Mouse (Mus musculus) liver, embryonic 14.5 days (tissue): ENCODE measurements around the gene Hcst. TPM values are rescaled to one million over a fixed set of nuclear protein-coding genes. Genes with fewer than 3 reads are reported as not detected.

Source experiments
- ATAC-seq: fragments of 200-750 bp; cut with Nextera tagmentation; 2 replicates; pipeline ENCODE4 v1.8.0; 2017; ENCODE audit warnings: moderate number of reproducible peaks, mild to moderate bottlenecking, moderate library complexity; ENCODE audit not compliant: insufficient read depth
- DNase-seq, 3 experiments: peaks; one replicate each; pipeline ENCODE4 v3.0.0-alpha.2; 2012 to 2013; ENCODE audit warnings: low read depth in 3 of 3, low spot score in 3 of 3
- H3K27ac ChIP-seq: fragments of 300-500 bp; sonication (generic); 2 replicates; pipeline ENCODE4 v1.5.1; 2014; ENCODE audit warnings: moderate library complexity, mild to moderate bottlenecking, control low read depth, inconsistent platforms
- H3K27me3 ChIP-seq: fragments of 300-500 bp; sonication (generic); 2 replicates; pipeline ENCODE4 v1.6.1; 2014; ENCODE audit warnings: mild to moderate bottlenecking, low read length, moderate library complexity; ENCODE audit not compliant: control insufficient read depth, insufficient read depth
- H3K36me3 ChIP-seq: fragments of 300-500 bp; sonication (generic); replicated peaks from 2 replicates; pipeline ENCODE4 v1.6.1; 2014; ENCODE audit warnings: low read depth; ENCODE audit not compliant: control insufficient read depth, insufficient read depth
- H3K4me1 ChIP-seq, 2 experiments: fragments of 200-500 bp in 1 of 2; fragments of 300-500 bp in 1 of 2; sonication (generic) in 1 of 2; replicated peaks; 2 replicates each; pipeline ENCODE4 v1.6.1; 2012 to 2014; ENCODE audit warnings: antibody characterized with exemption in 1 of 2, inconsistent platforms in 1 of 2, low read length in 1 of 2; ENCODE audit not compliant: control insufficient read depth in 2 of 2, insufficient read depth in 2 of 2
- H3K4me2 ChIP-seq: fragments of 300-500 bp; sonication (generic); 2 replicates; pipeline ENCODE4 v1.6.1; 2014; ENCODE audit warnings: low read depth, mild to moderate bottlenecking, control low read depth, moderate library complexity
- H3K4me3 ChIP-seq, 2 experiments: fragments of 200-500 bp in 1 of 2; fragments of 300-500 bp in 1 of 2; sonication (generic) in 1 of 2; 2 replicates each; pipeline ENCODE4 v1.5.1; 2012 to 2014; ENCODE audit warnings: low read depth in 2 of 2, low read length in 2 of 2, mild to moderate bottlenecking in 2 of 2, control low read depth in 1 of 2, inconsistent platforms in 1 of 2, moderate library complexity in 1 of 2; ENCODE audit not compliant: insufficient read depth in 1 of 2
- H3K9ac ChIP-seq: fragments of 300-500 bp; sonication (generic); replicated peaks from 2 replicates; pipeline ENCODE4 v1.6.1; 2014; ENCODE audit warnings: mild to moderate bottlenecking, control low read depth, moderate library complexity
- H3K9me3 ChIP-seq: fragments of 300-500 bp; sonication (generic); 2 replicates; pipeline ENCODE4 v1.6.1; 2016; ENCODE audit warnings: low read length, mixed read lengths; ENCODE audit not compliant: control insufficient read depth
- CTCF ChIP-seq: IDR thresholded peaks from 2 replicates; pipeline ENCODE4 v1.5.1; 2016; ENCODE audit warnings: antibody characterized with exemption, low read depth, control low read depth
- EP300 ChIP-seq: IDR thresholded peaks from 2 replicates; pipeline ENCODE4 v1.6.1; 2016; ENCODE audit warnings: antibody characterized with exemption, low read depth
- WGBS: fragments of 180-500 bp; shearing (Covaris S2); extraction: QIAGEN DNeasy Blood & Tissue Kit; methylation state at CpG from one replicate; pipeline ENCODE4 v1.1.7; 2014; ENCODE audit not compliant: insufficient replicate concordance; 5-methylcytosine and 5-hydroxymethylcytosine counted together
- polyA plus RNA-seq, 2 experiments: library from polyadenylated mRNA; depleted of rRNA in 1 of 2; stranded (reverse) in 1 of 2; unstranded in 1 of 2; fragments of >200 nt; fragmentation: Nextera tagmentation in 1 of 2; extraction: Ambion mirVana in 1 of 2; gene quantifications; 2 replicates each; pipeline versions ENCODE4 v1.2.1 to v1.2.3; 2012 to 2014

Gene Hcst
- polyA plus RNA-seq, 2 experiments = 3.3 to 4.9 TPM

DNA sequence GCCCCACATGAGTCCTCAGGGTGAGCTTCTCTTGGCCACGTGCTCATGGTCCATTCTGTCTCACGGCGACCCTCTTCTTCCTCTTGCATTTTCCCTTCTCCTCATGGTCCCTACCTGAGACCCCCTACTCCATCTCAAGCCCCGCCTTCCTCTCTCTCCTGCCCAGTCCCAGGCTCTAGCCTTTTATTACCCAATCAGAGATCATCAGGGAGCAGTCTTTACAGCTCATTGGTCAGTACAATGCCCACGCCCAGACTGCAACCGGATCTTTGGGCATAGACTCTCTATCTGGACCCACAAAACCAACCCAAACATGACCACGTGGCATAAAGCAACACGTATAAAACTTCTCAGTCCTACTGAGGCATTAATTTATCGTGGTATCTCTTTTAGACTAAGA, 35.5 kb downstream of the Hcst start:
- Histone ChIP-seq H3K27ac (no peak overlapping the region), H3K4me3 (no peak overlapping the region), H3K27me3 (no peaks in the 10 kb centered on the region), H3K9me3 (no peaks in the 10 kb centered on the region), H3K9ac (no peak overlapping the region), H3K4me2 (no peak overlapping the region), H3K4me1 (no peaks in the 10 kb centered on the region), H3K36me3 (no peaks in the 10 kb centered on the region)
- no peak for TF ChIP-seq EP300
- no peak for TF ChIP-seq CTCF
- no peak for ATAC-seq
- no peak for DNase-seq
- WGBS = 63% methylated on average over 9 of the region's 9 CpGs

DNA sequence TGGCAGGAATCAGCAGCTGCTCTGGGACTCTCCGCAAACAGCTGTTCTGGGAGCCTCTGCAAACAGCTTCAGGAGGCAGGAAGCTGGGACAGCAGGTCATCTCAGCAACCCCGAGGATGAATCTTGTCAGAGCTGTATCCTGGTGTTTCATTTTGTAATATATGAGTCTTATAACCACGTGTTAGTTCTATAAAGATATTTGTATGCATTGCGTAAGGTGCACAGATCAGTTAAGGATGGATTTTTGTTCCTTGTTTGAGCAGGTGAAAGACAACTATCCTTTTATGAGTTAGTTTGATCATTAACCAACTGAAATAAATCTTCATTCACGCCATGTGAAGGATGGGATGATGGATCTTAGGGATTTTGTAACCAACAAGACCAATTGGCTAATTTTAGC, 39.6 kb downstream of the Hcst start:
- no peak overlapping the region for H3K27ac ChIP-seq
- H3K36me3 ChIP-seq = no peaks in the 10 kb centered on the region
- TF ChIP-seq CTCF (no peak), EP300 (no peak)
- no peaks in the 10 kb centered on the region for H3K9me3 ChIP-seq
- no peak overlapping the region for H3K9ac ChIP-seq
- no peak overlapping the region for H3K4me2 ChIP-seq
- no peak overlapping the region for H3K4me3 ChIP-seq
- no peaks in the 10 kb centered on the region for H3K4me1 ChIP-seq
- 43% methylated on average over 5 of the region's 5 CpGs for whole genome bisulfite sequencing
- DNase-seq (no peak), ATAC-seq (no peak)
- no peaks in the 10 kb centered on the region for H3K27me3 ChIP-seq

DNA sequence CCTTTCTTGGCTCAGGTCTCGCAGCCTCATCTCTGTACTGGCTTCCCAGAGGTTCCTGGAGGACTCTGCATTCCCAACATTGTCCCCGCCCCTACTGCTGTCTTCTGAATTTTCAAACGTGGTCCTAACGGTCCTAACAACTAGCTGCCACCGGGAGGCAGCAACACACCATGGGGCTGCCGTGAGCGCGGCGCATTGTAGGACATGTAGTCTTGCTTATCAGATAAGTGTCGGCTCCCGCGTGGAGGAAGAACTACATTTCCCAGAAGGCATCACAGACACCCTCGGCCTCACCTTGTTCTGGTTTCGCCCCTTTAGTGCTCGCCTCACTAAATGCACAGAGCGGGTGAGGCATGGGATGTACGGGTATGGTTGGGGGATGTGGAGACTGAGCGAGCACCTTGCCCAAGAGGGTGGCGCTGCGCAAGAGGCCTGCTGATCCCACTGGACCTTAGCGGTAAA, 46.1 kb downstream of the Hcst start:
- Histone ChIP-seq H3K4me1 (no peaks in the 10 kb centered on the region), H3K27ac (no peak overlapping the region), H3K9me3 (no peaks in the 10 kb centered on the region), H3K36me3 (no peaks in the 10 kb centered on the region), H3K4me2 (peak overlapping the region; percentile 72), H3K9ac (no peak overlapping the region; the same call in 1 of the 2 replicates), H3K27me3 (no peaks in the 10 kb centered on the region), H3K4me3 (peak overlapping the region; percentile 51 to 53)
- ATAC-seq (peak; percentile 98), DNase-seq (peak; percentile 78 to 82 (median 79))
- TF ChIP-seq EP300 (no peak), CTCF (peak; percentile 94)
- WGBS = 1% methylated on average over 21 of the region's 21 CpGs

Other genes starting within 250 kb of the Hcst start
Only the 30 nearest of the 34 such genes appear.
- 71.8 and 72.4 TPM in 2 replicates for gene Polr2i, start 187.9 kb downstream of the Hcst start, polyA plus RNA-seq (2012; rRNA removed)
- 59.2 and 61.1 TPM in 2 replicates for gene Polr2i, start 187.9 kb downstream of the Hcst start, polyA plus RNA-seq (2014; fragmentation: Nextera tagmentation; extraction: Ambion mirVana)
- gene Tbcb, start 187.6 kb downstream of the Hcst start, polyA plus RNA-seq (2012; rRNA removed) = 13.1 and 24.4 TPM in 2 replicates
- gene Tbcb, start 187.6 kb downstream of the Hcst start, polyA plus RNA-seq (2014; fragmentation: Nextera tagmentation; extraction: Ambion mirVana) = 44.8 and 47.1 TPM in 2 replicates
- not detected in 2 replicates for gene Ovol3, start 184.1 kb downstream of the Hcst start, polyA plus RNA-seq (2012; rRNA removed)
- not detected in 2 replicates for gene Ovol3, start 184.1 kb downstream of the Hcst start, polyA plus RNA-seq (2014; fragmentation: Nextera tagmentation; extraction: Ambion mirVana)
- 0.03 TPM in 1 of 2 replicates, not detected in the other for gene Thap8, start 139.8 kb downstream of the Hcst start, polyA plus RNA-seq (2012; rRNA removed)
- gene Thap8, start 139.8 kb downstream of the Hcst start, polyA plus RNA-seq (2014; fragmentation: Nextera tagmentation; extraction: Ambion mirVana) = not detected in 2 replicates
- 12.4 and 14.0 TPM in 2 replicates for gene Wdr62, start 139.4 kb downstream of the Hcst start, polyA plus RNA-seq (2012; rRNA removed)
- 7.5 and 8.8 TPM in 2 replicates for gene Wdr62, start 139.4 kb downstream of the Hcst start, polyA plus RNA-seq (2014; fragmentation: Nextera tagmentation; extraction: Ambion mirVana)
- gene Clip3, start 128.1 kb downstream of the Hcst start, polyA plus RNA-seq (2012; rRNA removed) = 1.0 and 2.1 TPM in 2 replicates
- 0.71 and 0.86 TPM in 2 replicates for gene Clip3, start 128.1 kb downstream of the Hcst start, polyA plus RNA-seq (2014; fragmentation: Nextera tagmentation; extraction: Ambion mirVana)
- 13.8 and 18.6 TPM in 2 replicates for gene Alkbh6, start 111.1 kb downstream of the Hcst start, polyA plus RNA-seq (2012; rRNA removed)
- gene Alkbh6, start 111.1 kb downstream of the Hcst start, polyA plus RNA-seq (2014; fragmentation: Nextera tagmentation; extraction: Ambion mirVana) = 16.0 and 19.5 TPM in 2 replicates
- gene Syne4, start 105.0 kb downstream of the Hcst start, polyA plus RNA-seq (2012; rRNA removed) = 11.1 and 12.0 TPM in 2 replicates
- 7.0 and 7.6 TPM in 2 replicates for gene Syne4, start 105.0 kb downstream of the Hcst start, polyA plus RNA-seq (2014; fragmentation: Nextera tagmentation; extraction: Ambion mirVana)
- 0.11 and 0.19 TPM in 2 replicates for gene E130208F15Rik, start 98.1 kb downstream of the Hcst start, polyA plus RNA-seq (2012; rRNA removed)
- gene E130208F15Rik, start 98.1 kb downstream of the Hcst start, polyA plus RNA-seq (2014; fragmentation: Nextera tagmentation; extraction: Ambion mirVana) = not detected in 2 replicates
- 3.8 and 5.1 TPM in 2 replicates for gene Sdhaf1, start 96.0 kb downstream of the Hcst start, polyA plus RNA-seq (2012; rRNA removed)
- gene Sdhaf1, start 96.0 kb downstream of the Hcst start, polyA plus RNA-seq (2014; fragmentation: Nextera tagmentation; extraction: Ambion mirVana) = 6.7 and 7.0 TPM in 2 replicates
- 1.4 and 1.7 TPM in 2 replicates for gene Lrfn3, start 57.1 kb downstream of the Hcst start, polyA plus RNA-seq (2012; rRNA removed)
- gene Lrfn3, start 57.1 kb downstream of the Hcst start, polyA plus RNA-seq (2014; fragmentation: Nextera tagmentation; extraction: Ambion mirVana) = 0.79 and 1.2 TPM in 2 replicates
- gene Tyrobp, start 6.1 kb downstream of the Hcst start, polyA plus RNA-seq (2012; rRNA removed) = 78.3 and 95.0 TPM in 2 replicates
- 105 and 113 TPM in 2 replicates for gene Tyrobp, start 6.1 kb downstream of the Hcst start, polyA plus RNA-seq (2014; fragmentation: Nextera tagmentation; extraction: Ambion mirVana)
- 0.92 and 1.2 TPM in 2 replicates for gene Nfkbid, start 1.9 kb upstream of the Hcst start, polyA plus RNA-seq (2012; rRNA removed)
- 0.69 and 1.1 TPM in 2 replicates for gene Nfkbid, start 1.9 kb upstream of the Hcst start, polyA plus RNA-seq (2014; fragmentation: Nextera tagmentation; extraction: Ambion mirVana)
- gene Aplp1, start 25.7 kb upstream of the Hcst start, polyA plus RNA-seq (2012; rRNA removed) = 2.9 and 4.0 TPM in 2 replicates
- gene Aplp1, start 25.7 kb upstream of the Hcst start, polyA plus RNA-seq (2014; fragmentation: Nextera tagmentation; extraction: Ambion mirVana) = 3.5 and 4.5 TPM in 2 replicates
- gene Kirrel2, start 37.8 kb upstream of the Hcst start, polyA plus RNA-seq (2012; rRNA removed) = 0.10 and 0.30 TPM in 2 replicates
- 0.18 TPM in 1 of 2 replicates, not detected in the other for gene Kirrel2, start 37.8 kb upstream of the Hcst start, polyA plus RNA-seq (2014; fragmentation: Nextera tagmentation; extraction: Ambion mirVana)
- 0.03 TPM in 2 replicates for gene Nphs1, start 38.5 kb upstream of the Hcst start, polyA plus RNA-seq (2012; rRNA removed)
- 0.08 and 0.19 TPM in 2 replicates for gene Nphs1, start 38.5 kb upstream of the Hcst start, polyA plus RNA-seq (2014; fragmentation: Nextera tagmentation; extraction: Ambion mirVana)
- 47.9 and 52.1 TPM in 2 replicates for gene Prodh2, start 73.8 kb upstream of the Hcst start, polyA plus RNA-seq (2012; rRNA removed)
- gene Prodh2, start 73.8 kb upstream of the Hcst start, polyA plus RNA-seq (2014; fragmentation: Nextera tagmentation; extraction: Ambion mirVana) = 33.8 and 41.4 TPM in 2 replicates
- 7.1 and 7.9 TPM in 2 replicates for gene Arhgap33, start 115.2 kb upstream of the Hcst start, polyA plus RNA-seq (2012; rRNA removed)
- gene Arhgap33, start 115.2 kb upstream of the Hcst start, polyA plus RNA-seq (2014; fragmentation: Nextera tagmentation; extraction: Ambion mirVana) = 1.3 and 2.0 TPM in 2 replicates
- 4.2 and 5.5 TPM in 2 replicates for gene Hspb6, start 132.3 kb upstream of the Hcst start, polyA plus RNA-seq (2012; rRNA removed)
- 3.0 and 3.6 TPM in 2 replicates for gene Hspb6, start 132.3 kb upstream of the Hcst start, polyA plus RNA-seq (2014; fragmentation: Nextera tagmentation; extraction: Ambion mirVana)
- 6.5 and 6.8 TPM in 2 replicates for gene Proser3, start 132.4 kb upstream of the Hcst start, polyA plus RNA-seq (2012; rRNA removed)
- gene Proser3, start 132.4 kb upstream of the Hcst start, polyA plus RNA-seq (2014; fragmentation: Nextera tagmentation; extraction: Ambion mirVana) = 1.3 and 2.8 TPM in 2 replicates
- gene Lin37, start 140.0 kb upstream of the Hcst start, polyA plus RNA-seq (2012; rRNA removed) = 15.3 and 17.6 TPM in 2 replicates
- 21.2 and 22.0 TPM in 2 replicates for gene Lin37, start 140.0 kb upstream of the Hcst start, polyA plus RNA-seq (2014; fragmentation: Nextera tagmentation; extraction: Ambion mirVana)
- gene U2af1l4, start 143.4 kb upstream of the Hcst start, polyA plus RNA-seq (2012; rRNA removed) = 19.5 and 28.1 TPM in 2 replicates
- 40.7 and 44.0 TPM in 2 replicates for gene U2af1l4, start 143.4 kb upstream of the Hcst start, polyA plus RNA-seq (2014; fragmentation: Nextera tagmentation; extraction: Ambion mirVana)
- 1.2 and 1.4 TPM in 2 replicates for gene Gm49396, start 143.5 kb upstream of the Hcst start, polyA plus RNA-seq (2012; rRNA removed)
- gene Gm49396, start 143.5 kb upstream of the Hcst start, polyA plus RNA-seq (2014; fragmentation: Nextera tagmentation; extraction: Ambion mirVana) = 0.71 and 0.99 TPM in 2 replicates
- 55.8 and 63.5 TPM in 2 replicates for gene Psenen, start 143.8 kb upstream of the Hcst start, polyA plus RNA-seq (2012; rRNA removed)
- 59.1 and 64.6 TPM in 2 replicates for gene Psenen, start 143.8 kb upstream of the Hcst start, polyA plus RNA-seq (2014; fragmentation: Nextera tagmentation; extraction: Ambion mirVana)
- 1.5 and 1.8 TPM in 2 replicates for gene Igflr1, start 145.6 kb upstream of the Hcst start, polyA plus RNA-seq (2012; rRNA removed)
- 0.53 and 1.2 TPM in 2 replicates for gene Igflr1, start 145.6 kb upstream of the Hcst start, polyA plus RNA-seq (2014; fragmentation: Nextera tagmentation; extraction: Ambion mirVana)
- gene Kmt2b, start 168.9 kb upstream of the Hcst start, polyA plus RNA-seq (2012; rRNA removed) = 10.4 and 12.7 TPM in 2 replicates
- gene Kmt2b, start 168.9 kb upstream of the Hcst start, polyA plus RNA-seq (2014; fragmentation: Nextera tagmentation; extraction: Ambion mirVana) = 3.4 and 4.2 TPM in 2 replicates
- gene Zbtb32, start 179.1 kb upstream of the Hcst start, polyA plus RNA-seq (2012; rRNA removed) = 0.04 and 0.06 TPM in 2 replicates
- 0.20 TPM in 1 of 2 replicates, not detected in the other for gene Zbtb32, start 179.1 kb upstream of the Hcst start, polyA plus RNA-seq (2014; fragmentation: Nextera tagmentation; extraction: Ambion mirVana)
- 0.29 and 0.67 TPM in 2 replicates for gene Upk1a, start 193.0 kb upstream of the Hcst start, polyA plus RNA-seq (2012; rRNA removed)
- gene Upk1a, start 193.0 kb upstream of the Hcst start, polyA plus RNA-seq (2014; fragmentation: Nextera tagmentation; extraction: Ambion mirVana) = not detected in 2 replicates
- 300 and 459 TPM in 2 replicates for gene Cox6b1, start 206.3 kb upstream of the Hcst start, polyA plus RNA-seq (2012; rRNA removed)
- 647 and 655 TPM in 2 replicates for gene Cox6b1, start 206.3 kb upstream of the Hcst start, polyA plus RNA-seq (2014; fragmentation: Nextera tagmentation; extraction: Ambion mirVana)
- not detected in 2 replicates for gene Etv2, start 216.0 kb upstream of the Hcst start, polyA plus RNA-seq (2012; rRNA removed)
- not detected in 2 replicates for gene Etv2, start 216.0 kb upstream of the Hcst start, polyA plus RNA-seq (2014; fragmentation: Nextera tagmentation; extraction: Ambion mirVana)